Mouse (Mus musculus): Measurements from ENCODE around the gene Mecom.

GRCm38 (mm10) chr3:30546366-30546765, 1.4 kb downstream of the Mecom start:
- TF ChIP-seq CTCF (IDR thresholded peaks at IDR 0.05; ENCODE audit: low read depth, low read length), result no peak
- TF ChIP-seq POLR2A (IDR thresholded peaks at IDR 0.05; ENCODE audit: borderline replicate concordance, low read depth, low read length), result no peak
